Mouse (Mus musculus): ENCODE data around the gene Kcnq1. TPM values are rescaled to one million over a fixed set of nuclear protein-coding genes. Genes with fewer than 3 reads are reported as not detected.

The Kcnq1 gene
- polyA plus RNA-seq, 1 experiment from 2014 or later, result 0.88 TPM

- Histone ChIP-seq H3K9ac (replicated peaks) (no peak overlapping the region), H3K4me2 (no peak overlapping the region), H3K27me3 (replicated peaks) (0 out of 2 replicates have a peak, but pooled peaks cover 3% of the 10 kb centered on the region), H3K27ac (replicated peaks) (no peak overlapping the region), H3K4me3 (replicated peaks) (no peak overlapping the region), H3K4me1 (peaks cover 33% of the 10 kb centered on the region), H3K9me3 (replicated peaks) (0 out of 2 replicates have a peak, but pooled peaks cover 3% of the 10 kb centered on the region), H3K36me3 (no peaks in the 10 kb centered on the region)
- ATAC-seq (ENCODE audit: low FRiP score), result no peak
- 70% methylated on average over 5 of the region's 5 CpGs for WGBS
Observed at GRCm38 (mm10) chr7:143462516-143462915, 356.4 kb downstream of the Kcnq1 start.

- ATAC-seq (ENCODE audit: low FRiP score), result no peak
- Histone ChIP-seq H3K36me3 (no peaks in the 10 kb centered on the region), H3K9ac (replicated peaks) (no peak overlapping the region), H3K4me3 (replicated peaks) (no peak overlapping the region), H3K27ac (replicated peaks) (0 out of 2 replicates have a peak overlapping the region, but pooled peaks have one; percentile 23), H3K27me3 (replicated peaks) (0 out of 2 replicates have a peak, but pooled peaks cover 3% of the 10 kb centered on the region), H3K9me3 (replicated peaks) (0 out of 2 replicates have a peak, but pooled peaks cover 3% of the 10 kb centered on the region), H3K4me1 (peaks cover 32% of the 10 kb centered on the region), H3K4me2 (0 out of 2 replicates have a peak overlapping the region, but pooled peaks have one; percentile 15)
- WGBS, result 25% methylated on average over 11 of the region's 11 CpGs
Observed at GRCm38 (mm10) chr7:143463865-143464415, 357.8 kb downstream of the Kcnq1 start.

- H3K4me3 ChIP-seq (replicated peaks), result peak overlapping the region; percentile 37
- H3K9ac ChIP-seq (replicated peaks), result peak overlapping the region; percentile 51
- H3K36me3 ChIP-seq, result no peaks in the 10 kb centered on the region
- 25% methylated on average over 54 of the region's 56 CpGs for WGBS
- H3K27me3 ChIP-seq (replicated peaks), result 0 out of 2 replicates have a peak, but pooled peaks cover 3% of the 10 kb centered on the region
- peaks cover 32% of the 10 kb centered on the region for H3K4me1 ChIP-seq
- peak overlapping the region; percentile 74 for H3K4me2 ChIP-seq
- 0 out of 2 replicates have a peak, but pooled peaks cover 3% of the 10 kb centered on the region for H3K9me3 ChIP-seq (replicated peaks)
- no peak overlapping the region for H3K27ac ChIP-seq (replicated peaks)
- no peak for ATAC-seq (ENCODE audit: low FRiP score)
Observed at GRCm38 (mm10) chr7:143464811-143465560, 358.8 kb downstream of the Kcnq1 start.

DNA sequence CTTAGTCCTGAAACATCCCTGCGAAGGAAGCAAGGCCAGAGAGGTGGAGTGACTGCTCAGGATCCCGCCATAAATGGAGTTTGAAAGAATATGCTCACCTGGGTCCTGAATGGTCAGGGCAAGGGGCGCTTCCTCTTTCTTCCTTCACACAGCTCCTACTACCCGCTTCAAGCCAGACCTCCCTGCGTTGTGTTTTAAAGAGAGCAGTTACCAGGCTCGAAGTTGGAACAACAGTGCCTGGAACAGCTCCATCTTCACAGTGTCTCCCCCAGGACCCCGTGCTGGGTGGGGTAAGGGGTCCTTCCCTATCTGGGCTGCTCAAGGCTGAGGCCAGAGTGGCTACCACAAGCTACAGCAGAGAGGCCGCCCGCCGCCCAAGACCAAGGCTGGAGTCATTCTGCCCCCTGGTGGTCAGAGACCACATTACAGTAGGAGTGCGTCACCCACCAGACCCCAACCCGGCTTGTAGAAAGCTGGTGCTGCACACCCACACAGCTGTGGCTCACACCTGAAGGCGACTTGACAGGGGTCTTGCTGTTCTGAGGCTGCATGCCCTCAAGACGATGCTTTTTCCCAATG, 360.0 kb downstream of the Kcnq1 start:
- no peaks in the 10 kb centered on the region for H3K9me3 ChIP-seq (replicated peaks)
- H3K4me1 ChIP-seq, result peaks cover 32% of the 10 kb centered on the region
- H3K9ac ChIP-seq (replicated peaks), result no peak overlapping the region
- H3K4me3 ChIP-seq (replicated peaks), result no peak overlapping the region
- ATAC-seq (ENCODE audit: low FRiP score), result 0 out of 2 replicates have a peak, but pooled peaks have one; percentile 10
- 0 out of 2 replicates have a peak, but pooled peaks cover 3% of the 10 kb centered on the region for H3K27me3 ChIP-seq (replicated peaks)
- no peak overlapping the region for H3K27ac ChIP-seq (replicated peaks)
- no peaks in the 10 kb centered on the region for H3K36me3 ChIP-seq
- 34% methylated on average over 14 of the region's 14 CpGs for WGBS
- H3K4me2 ChIP-seq, result no peak overlapping the region

DNA sequence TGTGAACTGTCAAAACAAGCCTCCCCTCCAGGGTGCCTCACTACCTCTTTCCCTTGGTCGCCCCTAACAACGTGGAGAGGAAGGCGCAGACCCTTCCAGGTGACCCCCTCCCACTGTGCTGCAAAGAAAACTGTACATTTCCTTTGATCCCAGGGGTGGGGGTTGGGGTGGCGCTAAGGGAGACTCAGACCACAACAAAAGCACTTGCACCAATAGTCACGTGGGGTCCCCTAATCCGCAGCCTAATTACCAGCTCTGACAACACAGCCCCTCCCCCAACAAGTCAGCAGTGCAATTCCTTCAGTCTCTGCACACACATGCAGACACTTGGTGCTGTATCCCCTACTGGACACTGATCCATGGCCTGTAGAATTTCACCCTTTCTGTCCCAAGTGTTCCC, 361.6 kb downstream of the Kcnq1 start:
- Histone ChIP-seq H3K4me2 (no peak overlapping the region), H3K9me3 (replicated peaks) (no peaks in the 10 kb centered on the region), H3K36me3 (no peaks in the 10 kb centered on the region), H3K4me3 (replicated peaks) (no peak overlapping the region), H3K27me3 (replicated peaks) (0 out of 2 replicates have a peak, but pooled peaks cover 3% of the 10 kb centered on the region), H3K27ac (replicated peaks) (no peak overlapping the region), H3K4me1 (peaks cover 23% of the 10 kb centered on the region), H3K9ac (replicated peaks) (no peak overlapping the region)
- no peak for ATAC-seq (ENCODE audit: low FRiP score)
- 13% methylated on average over 6 of the region's 6 CpGs for WGBS

- H3K9me3 ChIP-seq (replicated peaks), result no peaks in the 10 kb centered on the region
- peak; percentile 71; the same call in 1 of the 2 replicates for ATAC-seq (ENCODE audit: low FRiP score)
Observed at GRCm38 (mm10) chr7:143469946-143470345, 363.8 kb downstream of the Kcnq1 start.

DNA sequence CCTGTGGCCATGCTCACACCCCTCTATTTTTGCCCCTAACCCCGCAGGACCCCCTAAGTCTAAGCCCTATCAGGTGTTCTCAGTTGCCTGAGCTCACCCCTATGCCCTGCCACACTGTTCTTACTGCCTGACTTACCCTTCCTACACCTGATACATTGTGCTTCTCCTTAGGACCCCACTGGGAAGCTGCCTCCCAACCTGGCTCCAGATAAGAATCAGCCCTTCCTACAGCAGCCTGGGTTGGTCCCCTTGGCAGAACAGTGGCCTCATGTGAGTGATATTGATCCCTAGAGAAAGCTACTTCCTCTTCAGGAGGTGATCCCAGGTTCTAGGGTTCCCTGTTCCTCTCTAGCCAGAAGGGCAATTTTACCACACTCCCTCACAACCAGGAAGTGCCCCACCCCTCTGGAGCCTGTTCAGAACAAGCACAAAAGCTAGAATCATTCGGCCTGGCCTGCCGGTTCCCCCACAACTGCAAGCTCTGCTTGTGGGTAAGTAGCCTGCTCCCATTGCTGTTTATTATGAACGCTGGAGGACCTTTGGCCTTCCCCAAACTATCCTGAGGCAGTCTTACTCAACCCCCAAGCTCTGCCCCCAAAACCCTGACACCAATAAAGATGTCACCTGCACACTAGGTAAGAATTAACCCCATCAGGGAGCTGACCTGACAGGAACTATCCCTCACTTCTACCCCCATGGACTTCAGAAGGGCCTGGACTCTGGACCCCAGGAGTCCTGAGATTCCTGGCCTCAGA, 367.4 kb downstream of the Kcnq1 start, which contains the start of gene Slc22a18:
TSS of gene Slc22a18 (plus strand) at position 390 of the 755 bp plus-strand sequence.
- 48% methylated on average over 4 of the region's 4 CpGs for WGBS
- Histone ChIP-seq H3K27ac (replicated peaks) (no peak within 1 kb of the TSS), H3K4me2 (no peak within 1 kb of the TSS), H3K27me3 (replicated peaks) (no peaks in the 10 kb centered on the region), H3K9me3 (replicated peaks) (no peaks in the 10 kb centered on the region), H3K36me3 (no peaks in the 10 kb centered on the region), H3K4me1 (peaks cover 3% of the 10 kb centered on the region; the same call in 1 of the 2 replicates), H3K9ac (replicated peaks) (no peak within 1 kb of the TSS), H3K4me3 (replicated peaks) (no peak within 1 kb of the TSS)
- no peak for ATAC-seq (ENCODE audit: low FRiP score)

More at GRCm38 (mm10) chr7:143469946-143470345, 363.8 kb downstream of the Kcnq1 start:
- Histone ChIP-seq H3K36me3 (no peaks in the 10 kb centered on the region), H3K4me1 (peaks cover 10% of the 10 kb centered on the region), H3K4me2 (no peak overlapping the region), H3K27ac (replicated peaks) (no peak overlapping the region), H3K9ac (replicated peaks) (no peak overlapping the region), H3K27me3 (replicated peaks) (no peaks in the 10 kb centered on the region), H3K4me3 (replicated peaks) (no peak overlapping the region)
- 23% methylated on average over 8 of the region's 8 CpGs for WGBS

- WGBS, result 32% methylated on average over 10 of the region's 10 CpGs
- Histone ChIP-seq H3K9ac (replicated peaks) (no peak overlapping the region), H3K9me3 (replicated peaks) (no peaks in the 10 kb centered on the region), H3K36me3 (no peaks in the 10 kb centered on the region), H3K27me3 (replicated peaks) (no peaks in the 10 kb centered on the region), H3K27ac (replicated peaks) (no peak overlapping the region), H3K4me1 (peaks cover under 1% of the 10 kb centered on the region; the same call in 1 of the 2 replicates), H3K4me3 (replicated peaks) (no peak overlapping the region), H3K4me2 (no peak overlapping the region)
- no peak for ATAC-seq (ENCODE audit: low FRiP score)
Observed at GRCm38 (mm10) chr7:143474811-143475210, 368.6 kb downstream of the Kcnq1 start.

- WGBS, result 83% methylated on average over 11 of the region's 11 CpGs
- no peaks in the 10 kb centered on the region for H3K36me3 ChIP-seq
- H3K9me3 ChIP-seq (replicated peaks), result no peaks in the 10 kb centered on the region
- no peaks in the 10 kb centered on the region for H3K27me3 ChIP-seq (replicated peaks)
- no peak for ATAC-seq (ENCODE audit: low FRiP score)
- H3K4me1 ChIP-seq, result no peaks in the 10 kb centered on the region
- H3K4me3 ChIP-seq (replicated peaks), result no peak overlapping the region
- H3K27ac ChIP-seq (replicated peaks), result no peak overlapping the region
- H3K9ac ChIP-seq (replicated peaks), result no peak overlapping the region
- H3K4me2 ChIP-seq, result no peak overlapping the region
Observed at GRCm38 (mm10) chr7:143475876-143476275, 369.7 kb downstream of the Kcnq1 start.
